Mouse (Mus musculus): Measurements from ENCODE around the gene Vps18. TPM values are rescaled to one million over a fixed set of nuclear protein-coding genes. Genes with fewer than 3 reads are reported as not detected.

Vps18 gene
- total RNA-seq, 2 experiments from 2014 or later, result 39.9 to 43.2 TPM

DNA sequence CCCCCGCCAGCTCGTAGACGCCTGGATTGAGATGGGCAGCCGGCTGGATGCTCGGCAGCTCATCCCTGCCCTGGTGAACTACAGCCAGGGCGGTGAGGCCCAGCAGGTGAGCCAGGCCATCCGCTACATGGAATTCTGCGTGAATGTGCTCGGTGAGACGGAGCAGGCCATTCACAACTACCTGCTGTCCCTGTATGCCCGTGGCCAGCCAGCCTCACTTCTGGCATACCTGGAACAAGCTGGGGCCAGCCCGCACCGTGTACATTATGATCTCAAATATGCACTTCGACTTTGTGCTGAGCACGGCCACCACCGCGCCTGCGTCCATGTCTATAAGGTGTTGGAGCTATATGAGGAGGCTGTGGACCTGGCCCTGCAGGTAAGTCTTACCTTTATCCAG, 5.9 kb downstream of the Vps18 start:
- Histone ChIP-seq H3K4me3 (no peak overlapping the region; the same call in 1 of the 2 replicates), H3K27ac (no peak overlapping the region)
- DNase-seq (ENCODE audit: low spot score in 2 of 2), result no peak
- no peak for TF ChIP-seq CTCF (conservative IDR thresholded peaks at IDR 0.05)

DNA sequence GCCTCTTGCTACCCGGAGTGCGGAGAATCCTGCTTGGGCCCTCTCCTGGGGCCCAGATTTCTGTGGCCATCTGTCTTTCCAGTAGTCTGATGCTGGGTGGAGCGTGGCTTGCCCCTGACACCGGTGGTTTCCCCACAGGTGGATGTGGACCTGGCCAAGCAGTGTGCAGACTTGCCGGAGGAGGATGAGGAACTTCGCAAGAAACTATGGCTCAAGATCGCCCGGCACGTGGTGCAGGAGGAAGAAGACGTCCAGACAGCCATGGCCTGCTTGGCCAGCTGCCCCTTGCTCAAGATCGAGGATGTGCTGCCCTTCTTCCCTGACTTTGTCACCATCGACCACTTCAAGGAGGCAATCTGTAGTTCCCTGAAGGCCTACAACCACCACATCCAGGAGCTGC, 8.2 kb downstream of the Vps18 start:
- Histone ChIP-seq H3K27ac (no peak overlapping the region), H3K4me3 (no peak overlapping the region)
- no peak for DNase-seq (ENCODE audit: low spot score in 2 of 2)
- TF ChIP-seq CTCF (conservative IDR thresholded peaks at IDR 0.05), result no peak

DNA sequence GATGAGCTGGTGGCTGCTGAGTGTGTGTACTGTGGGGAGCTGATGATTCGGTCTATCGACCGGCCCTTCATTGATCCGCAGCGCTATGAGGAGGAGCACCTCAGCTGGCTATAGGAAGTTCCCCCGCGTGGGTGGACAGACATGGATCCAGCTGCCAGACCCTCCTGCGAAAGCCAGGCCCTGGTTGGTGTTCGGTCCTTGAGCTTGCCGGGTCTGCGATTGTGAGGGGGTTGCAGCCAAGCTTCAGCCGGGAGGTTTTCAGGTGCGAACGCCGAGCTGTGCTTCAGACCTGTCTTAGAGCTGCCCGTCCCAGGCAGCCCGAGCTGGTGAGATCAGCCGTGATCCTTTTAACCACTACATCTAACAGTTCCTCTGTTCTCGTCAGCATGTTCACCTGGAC, 9.0 kb downstream of the Vps18 start:
- DNase-seq (ENCODE audit: low spot score in 2 of 2), result no peak
- Histone ChIP-seq H3K4me3 (no peak overlapping the region), H3K27ac (no peak overlapping the region)
- TF ChIP-seq CTCF (conservative IDR thresholded peaks at IDR 0.05), result no peak

DNA sequence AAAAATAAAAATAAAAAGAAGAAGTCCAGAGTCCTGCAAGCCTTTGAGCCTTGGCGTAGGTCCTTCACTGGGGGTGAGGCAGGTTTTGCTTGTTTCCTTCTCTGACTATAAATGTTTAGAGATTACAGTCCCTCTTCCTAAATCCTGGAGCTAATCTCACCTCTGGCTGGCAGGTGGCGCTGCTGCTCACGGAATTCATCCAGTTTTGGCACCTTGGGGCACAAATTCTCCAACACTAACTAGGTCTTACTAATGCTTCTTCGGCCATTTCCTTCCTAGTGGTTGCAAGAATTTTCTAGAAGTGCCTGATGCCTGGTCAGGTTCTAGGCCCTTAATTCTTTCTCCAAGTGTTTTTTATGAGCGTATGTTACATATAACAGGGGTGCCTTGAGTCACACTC, 9.8 kb downstream of the Vps18 start:
- TF ChIP-seq CTCF (conservative IDR thresholded peaks at IDR 0.05), result peak; percentile 86
- Histone ChIP-seq H3K27ac (no peak overlapping the region), H3K4me3 (no peak overlapping the region)
- peak; percentile 35 to 61 for DNase-seq (ENCODE audit: low spot score in 2 of 2)

DNA sequence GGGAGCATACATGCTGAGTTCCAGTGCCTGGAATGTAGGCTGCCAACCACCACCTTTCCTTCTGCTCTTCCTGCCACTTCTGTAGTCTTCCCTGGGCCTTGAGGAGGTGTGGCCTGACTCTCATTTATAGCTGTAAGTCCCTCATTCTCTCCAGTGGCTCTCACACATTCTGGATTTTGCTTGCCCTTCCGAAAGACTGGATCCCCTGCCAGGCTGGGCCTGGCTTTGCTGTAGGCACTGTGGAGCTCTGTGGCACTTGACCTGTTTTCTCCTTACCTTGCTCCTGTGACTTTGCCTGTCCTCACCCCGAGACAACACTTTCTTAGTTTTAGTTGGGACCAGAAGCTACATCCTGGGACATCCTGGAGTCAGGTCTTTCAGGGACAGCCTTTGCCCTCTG, 10.3 kb downstream of the Vps18 start:
- Histone ChIP-seq H3K27ac (no peak overlapping the region; the same call in 1 of the 2 replicates), H3K4me3 (no peak overlapping the region)
- no peak for TF ChIP-seq CTCF (conservative IDR thresholded peaks at IDR 0.05)
- DNase-seq (ENCODE audit: low spot score in 2 of 2), result no peak

DNA sequence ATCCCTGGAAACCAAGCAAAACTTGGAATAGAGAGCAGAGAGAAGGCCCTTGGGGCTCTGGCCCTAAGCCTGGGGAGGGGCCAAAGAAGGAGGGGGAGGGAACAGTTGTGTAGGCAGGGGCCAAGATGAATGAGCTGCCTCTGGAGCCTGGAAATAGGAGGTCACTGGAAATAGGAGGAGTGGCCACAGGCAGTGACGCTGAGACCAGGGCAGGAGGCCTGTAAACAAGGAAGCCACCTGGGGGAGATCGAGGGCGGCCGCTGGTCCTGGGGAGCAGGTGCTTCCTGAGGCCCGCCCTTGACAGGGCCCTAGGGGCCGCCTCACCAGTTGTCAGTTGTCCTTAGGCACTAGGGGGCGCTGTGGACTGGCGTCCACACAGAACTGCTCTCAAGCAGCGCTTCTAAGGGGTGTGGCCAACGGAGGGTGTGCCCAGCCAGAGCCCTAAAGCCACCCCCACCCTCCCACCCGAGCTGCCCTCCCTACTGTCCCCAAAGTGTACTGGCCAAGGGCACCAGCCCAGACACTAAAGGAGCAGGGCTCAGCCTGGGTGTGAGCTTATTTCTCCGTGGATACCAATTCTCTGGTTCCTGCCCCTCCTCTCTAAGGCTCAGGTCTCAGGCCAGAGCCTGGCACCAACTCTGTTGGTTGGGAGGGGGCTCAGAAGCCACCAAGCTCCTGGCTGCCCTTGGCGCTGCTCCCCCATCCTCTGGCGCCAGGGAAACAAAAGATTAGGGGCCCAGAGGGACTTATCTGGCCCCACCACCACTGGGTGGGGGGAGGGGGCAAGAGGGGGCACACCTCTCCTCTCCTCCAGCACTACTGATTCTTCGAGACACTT, 11.7 kb downstream of the Vps18 start:
- DNase-seq (ENCODE audit: low spot score in 2 of 2), result peak; percentile 39 to 68
- H3K27ac ChIP-seq, result peak overlapping the region; percentile 82
- peak; percentile 93 for TF ChIP-seq CTCF (conservative IDR thresholded peaks at IDR 0.05)
- peak overlapping the region; percentile 19; the same call in 1 of the 2 replicates for H3K4me3 ChIP-seq

DNA sequence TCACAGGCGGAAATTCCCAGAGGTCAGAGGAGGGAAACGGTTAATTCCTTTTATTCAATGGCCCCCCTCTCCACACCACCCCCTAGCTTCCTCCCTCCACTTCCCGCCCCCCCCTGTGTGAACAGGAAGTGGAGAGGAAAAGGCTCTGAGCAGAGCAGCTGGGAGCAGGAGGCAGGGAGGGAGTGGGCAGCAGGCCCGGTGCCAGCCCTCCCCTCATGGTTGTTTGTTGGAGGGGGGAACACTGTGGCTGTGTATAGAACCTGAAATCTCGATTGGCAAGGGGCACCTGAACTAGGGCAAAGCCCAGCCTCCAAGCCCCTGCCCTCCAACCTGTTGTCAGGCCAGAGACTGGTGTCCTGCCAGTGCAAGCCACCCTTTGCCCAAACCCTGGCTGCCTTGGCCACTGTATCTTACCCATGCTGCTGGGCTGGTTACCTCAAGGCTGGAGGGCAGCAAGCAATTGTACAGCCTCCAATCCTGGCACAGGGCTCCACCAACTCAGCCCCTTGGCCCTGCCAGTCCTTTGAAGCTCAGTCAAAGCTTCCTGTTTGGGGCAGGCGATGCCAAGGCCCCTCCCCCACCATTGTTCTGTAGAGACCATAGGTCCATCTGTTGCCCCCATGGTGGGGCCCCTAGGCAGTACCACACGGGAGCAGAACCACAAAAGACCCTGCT, 12.4 kb downstream of the Vps18 start:
- Histone ChIP-seq H3K4me3 (peak overlapping the region; percentile 19; the same call in 1 of the 2 replicates), H3K27ac (peak overlapping the region; percentile 82)
- no peak for DNase-seq (ENCODE audit: low spot score in 2 of 2)
- no peak for TF ChIP-seq CTCF (conservative IDR thresholded peaks at IDR 0.05)

DNA sequence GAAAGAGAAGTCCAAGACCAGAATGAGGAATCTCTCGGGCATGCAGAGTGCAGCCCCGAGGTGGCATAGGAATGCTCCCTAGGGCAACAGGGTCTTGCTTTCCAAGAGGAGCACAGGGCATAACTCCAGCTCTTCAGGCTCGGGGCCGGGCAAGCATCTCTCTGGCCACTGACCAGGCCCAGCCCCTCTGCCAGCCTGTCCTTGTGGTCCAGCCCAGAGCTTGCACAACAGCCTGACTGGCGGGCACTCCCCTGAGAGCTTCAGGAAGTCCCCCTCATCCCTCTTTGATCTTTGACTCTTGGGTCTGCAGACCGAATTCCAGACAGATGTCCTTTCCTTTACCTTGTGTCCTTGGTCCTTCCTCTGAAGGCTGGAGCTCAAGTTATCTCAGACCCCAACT, 14.3 kb downstream of the Vps18 start:
- no peak for TF ChIP-seq CTCF (conservative IDR thresholded peaks at IDR 0.05)
- DNase-seq (ENCODE audit: low spot score in 2 of 2), result no peak
- no peak overlapping the region for H3K27ac ChIP-seq

DNA sequence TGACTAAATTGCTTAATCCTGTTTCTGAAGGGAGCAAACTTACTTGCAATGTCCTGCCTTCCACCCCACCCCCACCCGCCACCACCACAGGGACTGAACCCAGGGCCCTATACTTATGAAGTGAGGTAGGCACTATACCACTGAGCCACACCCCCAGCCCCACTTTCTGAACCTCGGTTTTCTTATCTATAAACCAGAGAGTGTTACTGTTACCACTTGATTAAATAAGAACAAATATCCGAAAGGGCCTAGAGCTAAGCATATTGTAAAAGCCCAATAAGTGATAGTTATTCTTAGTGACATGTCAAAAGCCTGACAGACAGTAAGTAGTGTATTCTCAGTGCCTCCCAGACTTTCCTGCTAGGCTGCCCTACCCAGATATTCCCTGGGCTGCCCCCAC, 15.9 kb downstream of the Vps18 start:
- Histone ChIP-seq H3K4me3 (no peak overlapping the region), H3K27ac (no peak overlapping the region)
- no peak for TF ChIP-seq CTCF (conservative IDR thresholded peaks at IDR 0.05)
- DNase-seq (ENCODE audit: low spot score in 2 of 2), result no peak

More for the DNA sequence above, 14.3 kb downstream of the Vps18 start:
- no peak overlapping the region for H3K4me3 ChIP-seq

DNA sequence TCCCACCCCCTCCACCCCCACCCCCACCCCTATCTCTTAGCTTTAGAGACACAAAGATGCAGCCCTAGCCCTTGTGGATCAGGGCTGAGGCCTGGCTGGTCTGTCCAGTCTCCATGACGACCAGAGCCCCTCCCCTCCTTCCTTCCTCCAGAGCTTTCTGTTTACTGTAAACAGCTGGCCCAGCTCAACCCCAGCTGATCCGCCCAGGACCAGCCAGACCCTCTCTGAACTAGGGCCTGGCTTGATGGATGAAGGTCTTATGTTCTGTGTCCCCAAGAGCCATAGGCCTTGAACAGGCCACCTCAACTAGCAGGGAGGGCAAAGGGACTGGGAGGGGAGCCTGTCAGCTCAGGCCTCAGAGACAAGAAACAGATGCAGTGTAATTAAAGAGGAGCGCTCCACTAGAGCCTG, 16.3 kb downstream of the Vps18 start:
- no peak for DNase-seq (ENCODE audit: low spot score in 2 of 2)
- H3K27ac ChIP-seq, result no peak overlapping the region
- TF ChIP-seq CTCF (conservative IDR thresholded peaks at IDR 0.05), result no peak
- H3K4me3 ChIP-seq, result no peak overlapping the region

DNA sequence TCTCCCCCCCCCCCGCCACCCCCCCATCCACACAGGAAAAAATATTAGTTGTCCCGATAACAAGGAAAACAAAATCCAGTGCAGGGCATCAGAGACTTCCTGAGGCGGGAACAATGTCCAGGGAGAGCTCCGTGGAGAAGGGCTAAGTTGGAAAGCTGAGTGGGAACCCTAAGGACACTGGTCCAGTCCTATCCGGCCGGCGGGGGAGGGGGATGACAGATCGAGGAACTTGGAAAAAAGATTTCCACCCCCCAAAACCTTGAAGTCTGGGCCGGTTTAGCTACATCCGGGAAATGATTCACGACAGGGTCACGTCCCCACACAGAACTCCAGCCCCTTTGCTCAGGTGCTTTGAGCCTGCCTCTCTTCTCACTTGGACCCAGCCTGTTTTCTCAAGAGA, 23.0 kb downstream of the Vps18 start:
- no peak for TF ChIP-seq CTCF (conservative IDR thresholded peaks at IDR 0.05)
- Histone ChIP-seq H3K27ac (no peak overlapping the region), H3K4me3 (no peak overlapping the region)
- DNase-seq (ENCODE audit: low spot score in 2 of 2), result no peak

DNA sequence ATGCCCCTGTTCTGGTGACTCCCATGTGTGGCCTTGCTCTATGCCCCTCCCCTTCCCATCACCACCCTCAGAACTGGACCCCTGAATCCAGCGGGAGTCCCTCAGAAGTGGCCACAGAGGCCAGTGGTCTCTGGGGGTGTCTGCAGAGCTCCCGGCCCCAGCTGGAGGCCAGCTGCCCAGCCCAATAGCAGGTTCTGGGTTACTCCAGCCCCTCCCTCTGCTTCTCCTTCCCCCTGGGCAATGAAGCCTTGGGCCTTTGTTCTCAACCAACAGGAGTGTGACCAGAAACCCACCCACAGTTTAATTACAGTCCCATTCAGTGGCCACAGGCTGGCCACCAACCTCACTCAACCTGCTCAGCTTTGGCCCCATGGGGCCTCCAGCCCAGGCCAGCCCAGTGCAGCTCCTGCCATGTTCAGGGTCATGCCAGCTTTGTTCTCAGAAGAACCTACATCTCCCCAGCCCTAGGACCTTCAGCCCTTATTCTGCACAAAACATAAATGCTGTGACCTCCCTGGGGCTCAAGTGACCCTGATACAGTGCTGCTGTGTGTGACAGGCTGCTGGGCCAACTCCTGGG, 23.9 kb downstream of the Vps18 start:
- H3K27ac ChIP-seq, result no peak overlapping the region
- no peak for DNase-seq (ENCODE audit: low spot score in 2 of 2)
- H3K4me3 ChIP-seq, result no peak overlapping the region
- TF ChIP-seq CTCF (conservative IDR thresholded peaks at IDR 0.05), result no peak

DNA sequence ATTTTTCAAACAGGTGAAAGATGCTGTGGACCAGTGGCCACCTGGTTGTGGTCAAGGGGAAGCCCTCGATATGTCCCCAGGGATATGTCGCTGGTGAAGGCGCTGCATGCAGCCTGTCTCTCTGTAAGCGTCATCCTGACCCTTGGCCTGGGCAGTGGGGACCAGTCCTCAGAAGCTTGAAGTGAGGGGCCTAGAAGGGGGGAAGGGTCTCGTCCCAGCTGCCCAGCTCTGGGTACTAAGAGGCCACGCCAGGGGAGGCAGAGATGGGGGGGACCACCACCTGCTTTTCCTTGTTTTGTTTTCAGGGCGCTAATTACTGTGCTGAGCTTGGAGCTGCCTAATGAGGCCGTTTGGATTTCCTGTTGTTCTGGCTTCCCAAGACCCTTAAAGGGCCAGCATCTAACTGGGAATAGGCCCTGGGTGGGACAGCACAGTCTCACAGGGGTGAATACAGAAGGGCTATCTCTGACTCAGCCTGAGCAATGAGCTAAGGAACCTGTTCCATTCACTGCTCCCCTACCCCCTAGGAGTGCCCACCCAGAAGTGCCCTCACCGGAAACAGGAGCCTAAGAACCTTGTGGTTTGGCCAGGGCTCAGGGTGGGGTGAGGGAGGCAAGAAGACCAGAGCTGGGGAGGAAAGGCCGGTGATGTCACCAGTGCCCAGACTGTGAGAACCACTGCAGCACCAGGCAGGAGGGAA, 25.4 kb downstream of the Vps18 start:
- no peak overlapping the region for H3K27ac ChIP-seq
- no peak for DNase-seq (ENCODE audit: low spot score in 2 of 2)
- TF ChIP-seq CTCF (conservative IDR thresholded peaks at IDR 0.05), result no peak
- no peak overlapping the region for H3K4me3 ChIP-seq
